Mouse (Mus musculus): ENCODE results near the gene Rpa2. TPM values are rescaled to one million over a fixed set of nuclear protein-coding genes. Genes with fewer than 3 reads are reported as not detected.

The Rpa2 gene
- polyA plus RNA-seq, 1 experiment: 9.9 TPM

DNA sequence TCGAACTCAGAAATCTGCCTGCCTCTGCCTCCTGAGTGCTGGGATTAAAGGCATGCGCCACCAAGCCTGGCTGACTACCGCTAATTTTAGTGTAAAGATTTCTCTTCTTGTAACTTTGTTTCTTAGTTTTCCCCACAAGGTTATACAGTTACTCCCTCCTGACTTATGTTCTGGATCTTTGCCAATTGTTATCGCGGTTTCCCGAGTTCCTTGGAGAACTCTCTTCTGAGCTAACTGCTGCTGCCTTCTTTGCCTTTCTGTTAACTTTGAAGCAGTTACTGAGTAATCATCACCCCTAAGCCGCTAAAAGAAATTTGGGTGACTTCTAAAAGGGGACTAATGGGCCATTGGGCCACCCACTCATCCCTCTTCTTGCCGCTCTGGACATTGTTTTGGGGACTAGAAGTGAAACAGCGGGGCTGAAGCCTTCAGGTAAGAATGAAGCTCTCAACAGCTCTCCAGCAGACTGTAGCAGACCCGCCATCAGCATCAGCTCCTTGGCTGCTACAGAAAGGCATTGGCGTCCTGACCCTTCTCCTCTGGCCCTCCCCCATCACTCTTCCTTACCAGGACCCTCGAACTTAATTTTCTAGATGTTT, 37.6 kb downstream of the Rpa2 start:
- H3K36me3 ChIP-seq (ENCODE audit: control insufficient read depth): no peaks in the 10 kb centered on the region
- no peak overlapping the region for H3K4me3 ChIP-seq (replicated peaks)
- no peaks in the 10 kb centered on the region for H3K27me3 ChIP-seq (ENCODE audit: control insufficient read depth)
- peaks cover 22% of the 10 kb centered on the region for H3K4me1 ChIP-seq (ENCODE audit: control insufficient read depth)
- TF ChIP-seq GATA1 (IDR thresholded peaks at IDR 0.05; ENCODE audit: low read length): no peak
- no peak for TF ChIP-seq TAL1 (IDR thresholded peaks at IDR 0.05; ENCODE audit: low read length)
- H3K9me3 ChIP-seq (ENCODE audit: control insufficient read depth, low read length): no peaks in the 10 kb centered on the region

DNA sequence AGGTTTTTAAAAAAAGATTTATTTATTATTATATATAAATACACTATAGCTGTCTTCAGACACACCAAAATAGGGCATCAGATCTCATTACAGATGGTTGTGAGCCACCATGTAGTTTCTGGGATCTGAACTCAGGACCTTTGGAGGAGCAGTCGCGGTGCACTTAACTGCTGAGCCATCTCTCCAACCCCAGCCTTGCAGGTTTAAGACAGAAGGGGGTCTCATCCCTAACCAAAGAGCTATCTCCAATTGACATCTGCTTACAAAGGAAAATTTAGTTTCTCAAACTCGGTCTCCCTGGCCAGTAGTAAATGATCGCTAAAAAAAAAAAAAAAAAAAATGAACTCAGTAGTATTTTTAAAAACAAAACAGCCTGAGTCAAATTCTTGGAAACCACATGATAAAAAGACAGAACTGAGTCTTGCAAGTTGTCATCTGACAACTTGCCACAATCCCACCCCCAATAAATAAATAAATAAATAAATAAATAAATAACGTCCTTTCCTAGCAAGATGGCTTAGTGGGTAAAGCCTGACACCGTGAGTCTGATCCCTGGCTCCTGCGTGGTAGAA, 38.6 kb downstream of the Rpa2 start:
- Histone ChIP-seq H3K36me3 (ENCODE audit: control insufficient read depth) (no peaks in the 10 kb centered on the region), H3K4me1 (ENCODE audit: control insufficient read depth) (peaks cover 14% of the 10 kb centered on the region), H3K4me3 (replicated peaks) (no peak overlapping the region)

DNA sequence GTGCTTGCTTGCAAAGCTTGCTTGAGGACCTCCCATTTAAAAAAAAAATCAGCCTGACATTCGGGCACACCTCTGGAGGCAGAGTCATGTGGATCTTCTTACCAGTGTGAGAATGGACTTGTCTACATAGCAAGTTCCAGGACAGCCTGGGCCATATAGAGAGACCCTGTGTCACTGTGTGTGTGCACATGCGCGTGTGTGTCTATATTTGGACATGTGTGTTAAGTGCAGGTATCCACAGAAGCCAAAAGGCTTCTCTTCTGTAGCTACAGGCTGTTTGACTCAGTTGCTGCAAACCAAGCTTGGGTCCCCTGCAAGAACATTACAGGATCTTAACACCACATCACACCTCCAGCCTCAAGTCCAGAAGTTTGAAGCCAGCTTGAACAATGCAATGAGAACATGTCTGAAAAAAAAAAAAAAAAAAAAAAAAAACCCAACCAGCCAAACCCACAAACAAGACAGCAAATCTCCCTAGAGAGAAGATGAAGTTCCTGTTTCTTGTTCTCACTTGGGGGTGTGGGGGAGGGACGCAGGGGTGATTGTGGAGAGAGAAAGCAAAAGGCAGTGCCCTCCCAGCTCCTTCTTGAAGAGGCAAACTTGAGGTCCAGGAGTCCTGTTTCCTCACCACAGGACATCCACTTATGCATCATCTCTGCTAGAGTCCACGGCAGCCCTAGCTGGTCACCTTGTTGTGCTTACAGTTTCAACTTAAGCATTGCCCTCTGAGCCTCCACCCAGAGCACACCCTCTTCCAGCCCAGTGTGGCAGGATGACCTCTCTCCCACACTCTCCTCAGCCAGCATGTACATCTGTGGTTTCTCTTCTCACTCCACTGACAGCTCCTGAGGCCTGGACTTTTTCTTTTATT, 39.9 kb downstream of the Rpa2 start:
- peaks cover 3% of the 10 kb centered on the region for H3K4me1 ChIP-seq (ENCODE audit: control insufficient read depth)
- H3K36me3 ChIP-seq (ENCODE audit: control insufficient read depth): no peaks in the 10 kb centered on the region
- no peaks in the 10 kb centered on the region for H3K9me3 ChIP-seq (ENCODE audit: control insufficient read depth, low read length)
- H3K27me3 ChIP-seq (ENCODE audit: control insufficient read depth): no peaks in the 10 kb centered on the region
- TF ChIP-seq TAL1 (IDR thresholded peaks at IDR 0.05; ENCODE audit: low read length) (no peak), GATA1 (IDR thresholded peaks at IDR 0.05; ENCODE audit: low read length) (no peak)
- no peak overlapping the region for H3K4me3 ChIP-seq (replicated peaks)

More for the DNA sequence above, 38.6 kb downstream of the Rpa2 start:
- no peak for TF ChIP-seq TAL1 (IDR thresholded peaks at IDR 0.05; ENCODE audit: low read length)
- TF ChIP-seq GATA1 (IDR thresholded peaks at IDR 0.05; ENCODE audit: low read length): no peak
- no peaks in the 10 kb centered on the region for H3K27me3 ChIP-seq (ENCODE audit: control insufficient read depth)
- H3K9me3 ChIP-seq (ENCODE audit: control insufficient read depth, low read length): no peaks in the 10 kb centered on the region

GRCm38 (mm10) chr4:132809621-132810020, 41.5 kb downstream of the Rpa2 start:
- H3K4me1 ChIP-seq (ENCODE audit: control insufficient read depth): no peaks in the 10 kb centered on the region; the same call in 1 of the 2 replicates
- H3K36me3 ChIP-seq (ENCODE audit: control insufficient read depth): no peaks in the 10 kb centered on the region
- H3K9me3 ChIP-seq (ENCODE audit: control insufficient read depth, low read length): no peaks in the 10 kb centered on the region
- TF ChIP-seq TAL1 (IDR thresholded peaks at IDR 0.05; ENCODE audit: low read length): no peak
- TF ChIP-seq GATA1 (IDR thresholded peaks at IDR 0.05; ENCODE audit: low read length): no peak
- H3K4me3 ChIP-seq (replicated peaks): no peak overlapping the region
- H3K27me3 ChIP-seq (ENCODE audit: control insufficient read depth): no peaks in the 10 kb centered on the region

DNA sequence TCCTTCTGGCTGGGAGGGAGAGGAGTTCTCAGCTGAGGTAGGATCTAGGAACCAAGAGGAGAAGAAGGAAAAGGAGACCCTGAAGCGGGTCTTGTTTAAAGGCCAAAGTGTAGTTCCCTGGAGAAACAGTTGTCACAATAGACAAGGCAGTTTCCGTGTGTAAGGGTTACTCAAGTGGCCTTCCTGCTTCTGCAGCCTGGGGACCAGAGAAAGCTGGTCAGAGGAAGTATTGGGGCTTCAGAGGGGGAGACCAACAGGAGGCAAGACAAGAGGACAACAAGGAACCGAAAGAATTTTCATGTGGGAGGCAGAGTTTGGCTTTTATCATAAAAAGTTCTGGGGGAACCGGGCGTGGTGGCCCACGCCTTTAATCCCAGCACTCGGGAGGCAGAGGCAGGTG, 48.3 kb downstream of the Rpa2 start:
- Histone ChIP-seq H3K27me3 (ENCODE audit: control insufficient read depth) (no peaks in the 10 kb centered on the region), H3K4me3 (replicated peaks) (no peak overlapping the region), H3K4me1 (ENCODE audit: control insufficient read depth) (no peaks in the 10 kb centered on the region; the same call in 1 of the 2 replicates), H3K9me3 (ENCODE audit: control insufficient read depth, low read length) (no peaks in the 10 kb centered on the region; the same call in 1 of the 2 replicates), H3K36me3 (ENCODE audit: control insufficient read depth) (no peaks in the 10 kb centered on the region)
- TF ChIP-seq GATA1 (IDR thresholded peaks at IDR 0.05; ENCODE audit: low read length) (no peak), TAL1 (IDR thresholded peaks at IDR 0.05; ENCODE audit: low read length) (no peak)

DNA sequence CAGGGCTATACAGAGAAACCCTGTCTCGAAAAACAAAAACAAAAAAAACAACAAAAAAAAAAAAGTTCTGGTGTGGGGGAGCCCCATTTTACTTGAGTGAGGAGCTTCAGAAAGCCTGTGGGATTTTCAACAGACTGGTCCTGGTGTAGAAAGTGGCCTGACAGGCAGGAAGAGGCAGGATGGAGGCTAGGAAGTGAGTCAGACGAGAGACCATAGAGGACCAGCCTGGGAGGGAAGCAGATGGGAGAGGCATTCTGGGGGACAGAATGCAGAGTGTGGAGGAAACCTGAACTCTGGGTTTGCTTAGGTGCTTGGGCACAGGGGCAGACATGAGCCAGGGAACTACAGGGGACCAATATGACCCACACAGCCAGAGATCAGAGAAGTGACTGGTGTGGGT, 48.7 kb downstream of the Rpa2 start:
- Histone ChIP-seq H3K4me1 (ENCODE audit: control insufficient read depth) (no peaks in the 10 kb centered on the region; the same call in 1 of the 2 replicates), H3K36me3 (ENCODE audit: control insufficient read depth) (no peaks in the 10 kb centered on the region), H3K4me3 (replicated peaks) (no peak overlapping the region), H3K9me3 (ENCODE audit: control insufficient read depth, low read length) (no peaks in the 10 kb centered on the region; the same call in 1 of the 2 replicates), H3K27me3 (ENCODE audit: control insufficient read depth) (no peaks in the 10 kb centered on the region)
- TF ChIP-seq GATA1 (IDR thresholded peaks at IDR 0.05; ENCODE audit: low read length) (no peak), TAL1 (IDR thresholded peaks at IDR 0.05; ENCODE audit: low read length) (no peak)

- Histone ChIP-seq H3K27me3 (ENCODE audit: control insufficient read depth) (no peaks in the 10 kb centered on the region), H3K4me1 (ENCODE audit: control insufficient read depth) (no peaks in the 10 kb centered on the region; the same call in 1 of the 2 replicates), H3K9me3 (ENCODE audit: control insufficient read depth, low read length) (no peaks in the 10 kb centered on the region; the same call in 1 of the 2 replicates), H3K4me3 (replicated peaks) (no peak overlapping the region), H3K36me3 (ENCODE audit: control insufficient read depth) (no peaks in the 10 kb centered on the region)
- TF ChIP-seq GATA1 (IDR thresholded peaks at IDR 0.05; ENCODE audit: low read length): no peak
- TF ChIP-seq TAL1 (IDR thresholded peaks at IDR 0.05; ENCODE audit: low read length): no peak
Measured at GRCm38 (mm10) chr4:132818442-132818841, 50.3 kb downstream of the Rpa2 start.

GRCm38 (mm10) chr4:132823614-132824366, 55.7 kb downstream of the Rpa2 start:
- no peak for TF ChIP-seq GATA1 (IDR thresholded peaks at IDR 0.05; ENCODE audit: low read length)
- TF ChIP-seq TAL1 (IDR thresholded peaks at IDR 0.05; ENCODE audit: low read length): no peak
- peaks cover 39% of the 10 kb centered on the region for H3K36me3 ChIP-seq (ENCODE audit: control insufficient read depth)
- peaks cover 3% of the 10 kb centered on the region for H3K4me1 ChIP-seq (ENCODE audit: control insufficient read depth)
- H3K9me3 ChIP-seq (ENCODE audit: control insufficient read depth, low read length): no peaks in the 10 kb centered on the region
- no peaks in the 10 kb centered on the region for H3K27me3 ChIP-seq (ENCODE audit: control insufficient read depth)
- no peak overlapping the region for H3K4me3 ChIP-seq (replicated peaks)

Other genes starting within 250 kb of the Rpa2 start
- 102 and 103 TPM in 2 replicates for gene Atpif1, start 234.7 kb upstream of the Rpa2 start, polyA plus RNA-seq (2012)
- 28.3 and 36.9 TPM in 2 replicates for gene Dnajc8, start 232.8 kb upstream of the Rpa2 start, polyA plus RNA-seq (2012)
- gene Ptafr, start 204.3 kb upstream of the Rpa2 start, polyA plus RNA-seq (2012): 0.01 and 0.03 TPM in 2 replicates
- 0.38 and 0.65 TPM in 2 replicates for gene Eya3, start 129.3 kb upstream of the Rpa2 start, polyA plus RNA-seq (2012)
- gene Xkr8, start 35.8 kb upstream of the Rpa2 start, polyA plus RNA-seq (2012): 0.01 TPM in 1 of 2 replicates, not detected in the other
- 0.02 TPM in 1 of 2 replicates, not detected in the other for gene Smpdl3b, start 11.1 kb upstream of the Rpa2 start, polyA plus RNA-seq (2012)
- gene Themis2, start 28.1 kb downstream of the Rpa2 start, polyA plus RNA-seq (2012): 0.05 and 0.13 TPM in 2 replicates
- gene Ppp1r8, start 74.8 kb downstream of the Rpa2 start, polyA plus RNA-seq (2012): 1.9 and 2.6 TPM in 2 replicates
- gene Stx12, start 116.2 kb downstream of the Rpa2 start, polyA plus RNA-seq (2012): 0.36 and 0.46 TPM in 2 replicates
- 2.4 and 2.5 TPM in 2 replicates for gene Fam76a, start 154.2 kb downstream of the Rpa2 start, polyA plus RNA-seq (2012)
- gene Fgr, start 205.8 kb downstream of the Rpa2 start, polyA plus RNA-seq (2012): 0.01 TPM in 1 of 2 replicates, not detected in the other
- gene Ahdc1, start 242.9 kb downstream of the Rpa2 start, polyA plus RNA-seq (2012): 0.08 TPM in 2 replicates